Mouse (Mus musculus) lung, postnatal 36 days (tissue): ENCODE results near the gene Spata31d1a.
A peak's percentile ranks its signal among the peaks of the same experiment; 100 is the strongest.
"Not testable (repeated sequence)": the region's sequence is repeated elsewhere in the genome, so short reads cannot be mapped to it uniquely, and the experiment has no call there.

ENCODE experiments used
- DNase-seq: peaks from one replicate; pipeline ENCODE4 v3.0.0; 2022; ENCODE audit warnings: mixed read lengths

Gene Spata31d1a

DNA sequence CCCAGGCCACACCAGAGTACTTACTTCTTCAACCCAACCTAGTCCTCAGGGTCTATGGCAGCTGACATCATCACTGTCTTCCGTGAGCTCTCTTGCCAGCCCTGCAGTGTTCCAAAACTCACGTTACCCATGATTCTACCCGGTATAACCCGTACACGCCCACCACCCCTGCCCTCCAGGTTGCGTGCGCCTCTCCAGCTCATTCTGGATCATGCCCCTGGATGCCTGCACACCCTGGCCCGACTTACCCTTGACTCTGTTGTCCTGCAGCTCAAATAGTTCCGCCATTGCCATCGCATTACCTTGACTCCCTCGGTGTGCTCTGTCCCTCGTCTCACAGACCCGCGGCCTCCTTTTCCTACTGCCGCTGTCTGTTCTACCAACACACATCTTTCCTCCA lies at the start of gene Spata31d1a:
Spata31d1a (minus strand) TSS at position 101 of the 400 bp plus-strand sequence.
- DNase-seq, result no peak

- no peak for DNase-seq
Observed at GRCm38 (mm10) chr13:59756906-59757305, 46.8 kb upstream of the Spata31d1a start.

DNA sequence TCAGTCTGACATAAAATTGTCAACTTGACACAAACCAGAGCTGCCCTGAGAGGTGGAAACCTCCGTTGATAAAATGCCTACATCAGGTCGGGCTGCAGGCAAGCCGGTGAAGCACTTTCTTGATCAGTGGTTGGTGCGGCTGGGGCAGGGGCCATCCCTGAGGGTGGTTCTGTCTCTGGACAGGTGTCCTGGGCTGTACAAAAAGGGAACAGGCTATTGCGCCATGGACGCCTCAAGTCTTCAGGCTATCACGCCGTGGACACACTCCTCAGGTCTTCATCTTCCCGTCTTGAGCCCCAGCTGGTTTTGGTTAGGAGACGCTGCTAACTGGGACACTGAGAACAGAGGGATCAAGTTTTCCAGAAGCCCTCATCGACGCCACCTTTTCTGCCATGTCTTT lies 40.2 kb upstream of the Spata31d1a start:
- DNase-seq, result no peak

DNA sequence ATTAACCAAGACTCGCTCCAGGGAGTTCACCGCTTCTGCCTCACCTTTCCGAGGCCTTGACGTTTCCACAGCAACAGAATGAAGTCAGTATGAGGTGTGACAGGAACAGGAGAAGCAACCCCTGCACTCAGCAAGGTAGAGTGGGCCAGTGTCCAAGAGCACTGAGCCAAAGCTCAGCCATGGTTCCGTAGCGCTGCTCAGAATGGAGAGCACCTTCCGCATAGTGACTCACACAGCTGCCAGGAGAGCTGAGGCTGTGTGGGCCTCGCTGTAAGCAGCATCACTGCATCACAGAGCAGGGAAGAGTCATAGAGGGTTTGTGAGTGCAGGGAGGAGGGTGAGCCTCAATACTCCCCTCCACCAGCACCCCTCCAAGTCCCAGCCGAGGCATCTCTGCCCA lies 36.6 kb upstream of the Spata31d1a start, which contains the start of gene 1700014D04Rik:
1700014D04Rik (minus strand) TSS at position 42 of the 400 bp plus-strand sequence.
- no peak for DNase-seq

DNA sequence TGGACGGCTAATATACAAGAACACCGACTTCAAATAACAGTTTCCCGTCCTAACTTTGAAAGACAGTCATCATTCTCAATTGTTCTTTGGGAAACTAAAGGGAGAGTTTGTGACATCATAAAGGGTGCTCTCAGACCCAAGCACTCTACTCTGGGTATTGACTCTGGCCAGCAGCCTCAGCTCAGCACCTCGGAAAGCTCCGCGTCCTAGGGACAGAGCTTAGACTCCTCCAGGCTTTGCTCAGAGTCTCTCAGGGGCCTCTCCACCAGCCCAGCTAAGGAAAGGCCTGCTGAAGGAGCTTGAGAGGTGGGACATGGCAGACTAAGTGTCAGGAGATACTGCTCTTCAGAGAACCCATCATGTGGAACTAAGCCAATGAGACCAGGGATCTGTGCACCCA lies 36.0 kb upstream of the Spata31d1a start:
- no peak for DNase-seq

DNA sequence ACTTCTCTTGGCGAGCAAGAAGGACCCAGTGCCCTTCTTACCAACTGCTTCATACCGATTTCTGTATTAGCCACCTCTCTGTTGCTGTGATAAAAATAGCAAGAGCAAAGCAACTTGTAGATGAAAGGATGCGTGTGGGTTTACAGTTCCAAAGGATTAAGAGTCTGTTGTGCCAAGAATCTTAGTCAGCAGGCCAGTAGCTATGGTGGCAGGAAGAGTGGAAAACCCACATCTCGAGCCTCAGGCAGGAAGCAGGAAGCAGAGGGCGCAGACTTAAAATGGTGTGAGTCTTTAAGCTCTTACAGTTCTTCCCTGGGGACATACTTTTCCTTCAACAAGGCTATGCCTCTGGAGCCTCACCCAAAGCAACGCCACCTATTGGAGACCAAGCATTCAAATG lies 35.3 kb upstream of the Spata31d1a start:
- DNase-seq, result no peak

DNA sequence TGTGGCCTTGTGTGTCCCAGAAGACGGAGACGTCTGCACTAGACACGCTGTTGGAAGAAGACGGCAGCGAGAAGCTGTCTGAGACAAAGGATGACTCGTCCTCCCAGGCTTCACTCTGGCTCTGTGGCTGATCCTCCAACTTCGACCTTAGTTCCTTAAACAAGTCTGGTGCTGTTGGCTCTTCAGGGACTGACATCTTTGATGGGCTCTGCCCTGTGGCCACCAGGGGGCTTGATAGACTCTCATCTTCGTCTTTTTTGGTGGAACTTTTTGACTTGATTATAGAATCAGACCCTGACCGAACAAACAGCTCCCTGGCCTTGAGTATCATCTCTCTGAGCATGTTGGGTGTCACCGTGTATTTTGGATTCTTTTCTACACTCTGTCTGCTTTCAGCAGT lies 31.6 kb upstream of the Spata31d1a start:
- peak; percentile 31 for DNase-seq

DNA sequence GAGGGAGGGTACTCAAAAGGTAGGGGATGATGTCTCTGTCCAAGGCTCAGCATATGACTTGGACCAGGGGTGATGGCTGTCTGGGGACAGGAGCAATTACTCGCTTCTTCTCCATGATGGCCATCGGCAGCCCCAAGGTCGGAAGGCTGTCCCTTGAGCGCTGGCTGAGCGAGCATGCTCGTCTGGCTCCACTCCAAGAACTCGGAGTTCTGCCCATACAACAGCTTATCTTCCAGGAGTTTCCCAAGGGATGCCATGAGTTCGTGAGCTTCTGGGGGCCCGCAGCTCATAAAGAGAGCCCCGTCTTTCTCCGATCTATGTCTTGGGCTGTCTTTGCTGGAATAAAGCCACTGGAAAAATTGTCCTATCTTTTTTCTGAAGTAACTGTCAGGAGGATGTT lies 31.0 kb upstream of the Spata31d1a start:
- peak; percentile 40 for DNase-seq

- DNase-seq, result no peak
Observed at GRCm38 (mm10) chr13:59739397-59739796, 29.3 kb upstream of the Spata31d1a start.

GRCm38 (mm10) chr13:59738455-59738854 lies 28.3 kb upstream of the Spata31d1a start:
- no peak for DNase-seq

DNA sequence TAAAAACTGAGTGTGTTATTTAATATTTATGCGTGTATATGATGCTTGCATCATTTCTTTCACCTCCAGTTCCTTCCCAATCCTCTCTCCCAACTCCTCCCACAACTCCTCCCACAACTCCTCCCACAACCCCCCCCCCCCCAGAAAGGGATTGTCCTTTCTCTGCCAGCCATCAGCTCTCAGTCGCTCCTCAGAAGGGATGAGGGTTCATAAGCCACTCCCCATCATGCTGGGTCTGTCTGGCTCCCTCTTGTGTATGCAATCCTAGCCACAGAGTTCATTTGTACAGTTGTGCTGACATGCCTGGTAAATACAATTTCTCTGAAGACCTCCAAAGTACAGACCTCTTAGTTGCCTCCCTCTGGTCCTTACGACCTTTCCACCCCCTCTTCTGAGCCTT lies 25.1 kb upstream of the Spata31d1a start:
- DNase-seq, result peak; percentile 11

DNA sequence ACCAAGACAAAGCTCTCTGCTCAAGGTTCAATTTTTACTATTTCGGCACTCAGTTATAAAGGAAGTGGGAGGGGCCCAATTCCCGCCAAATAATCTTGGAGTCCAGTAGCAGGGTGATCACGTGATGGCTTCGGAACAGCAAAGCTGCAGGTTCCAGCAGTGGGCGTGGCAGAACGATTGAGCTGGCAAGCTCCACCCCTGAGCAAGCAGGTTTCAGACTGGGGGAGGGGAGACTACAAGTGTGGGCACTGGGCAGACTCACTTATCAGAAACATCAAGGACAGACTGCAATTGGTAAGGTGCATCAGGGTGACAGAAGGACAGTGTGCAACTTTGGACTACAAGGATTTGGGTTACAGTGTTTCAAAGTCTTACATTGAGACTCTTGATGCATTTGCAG lies 24.2 kb upstream of the Spata31d1a start:
- DNase-seq, result peak; percentile 23

DNA sequence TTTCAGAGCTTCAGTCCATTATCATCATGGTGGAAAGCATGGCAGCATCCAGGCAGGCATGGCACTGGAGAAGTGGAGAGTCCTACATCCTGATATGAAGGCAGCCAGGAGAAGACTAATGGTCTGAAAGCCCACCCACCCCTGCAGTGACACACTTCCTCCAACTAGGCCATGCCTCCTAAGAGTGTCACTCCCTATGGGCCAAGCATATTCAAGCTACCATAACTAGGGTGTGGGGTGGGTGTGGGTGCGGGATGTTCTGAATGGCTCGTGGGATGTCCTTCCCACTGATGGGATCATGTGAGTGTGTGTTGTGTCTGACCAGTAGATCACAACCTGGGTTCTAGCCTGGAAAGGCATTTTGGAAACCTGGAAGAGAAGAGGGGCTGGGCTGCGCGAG lies 23.8 kb upstream of the Spata31d1a start:
- no peak for DNase-seq

- no peak for DNase-seq
Observed at GRCm38 (mm10) chr13:59731652-59732051, 21.5 kb upstream of the Spata31d1a start, which contains the start of gene Spata31d1d. Spata31d1d (minus strand) TSS chr13:59731752.

GRCm38 (mm10) chr13:59728378-59729093 lies 18.4 kb upstream of the Spata31d1a start:
- DNase-seq, result peak; percentile 86

GRCm38 (mm10) chr13:59726139-59726867 lies 16.2 kb upstream of the Spata31d1a start:
- DNase-seq, result no peak

- not testable (repeated sequence) for DNase-seq
Observed at GRCm38 (mm10) chr13:59722089-59722488, 12.0 kb upstream of the Spata31d1a start.

DNA sequence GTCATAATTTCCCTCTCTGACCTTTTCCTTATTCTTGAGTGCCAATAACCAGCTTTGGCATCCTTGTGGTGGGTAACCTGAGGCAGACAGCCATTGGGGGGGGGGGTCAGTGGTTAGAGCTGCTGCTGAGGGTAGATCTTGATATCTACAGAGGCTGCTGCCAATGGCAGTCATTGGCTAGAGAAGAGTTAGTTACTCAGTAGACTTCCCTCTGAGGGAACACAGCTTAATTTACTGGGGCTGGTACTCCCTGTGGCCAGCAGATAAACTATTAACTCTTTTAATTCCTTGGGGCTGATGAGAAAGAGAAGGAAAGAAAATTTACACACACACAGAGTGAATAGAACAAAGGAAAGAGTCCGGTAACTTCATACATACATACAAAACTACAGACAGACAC lies 9.3 kb upstream of the Spata31d1a start:
- DNase-seq, result no peak

- DNase-seq, result peak; percentile 58
Observed at GRCm38 (mm10) chr13:59718857-59719440, 8.8 kb upstream of the Spata31d1a start.

GRCm38 (mm10) chr13:59713710-59714109 lies 3.6 kb upstream of the Spata31d1a start:
- no peak for DNase-seq

- not testable (repeated sequence) for DNase-seq
Observed at GRCm38 (mm10) chr13:59711984-59712383, 1.9 kb upstream of the Spata31d1a start, which contains the start of gene Spata31d1b. Spata31d1b (plus strand) TSS chr13:59712284.

- DNase-seq, result peak; percentile 65
Observed at GRCm38 (mm10) chr13:59704562-59704961, 5.6 kb downstream of the Spata31d1a start.

- DNase-seq, result no peak
Observed at GRCm38 (mm10) chr13:59703514-59703913, 6.6 kb downstream of the Spata31d1a start.

DNA sequence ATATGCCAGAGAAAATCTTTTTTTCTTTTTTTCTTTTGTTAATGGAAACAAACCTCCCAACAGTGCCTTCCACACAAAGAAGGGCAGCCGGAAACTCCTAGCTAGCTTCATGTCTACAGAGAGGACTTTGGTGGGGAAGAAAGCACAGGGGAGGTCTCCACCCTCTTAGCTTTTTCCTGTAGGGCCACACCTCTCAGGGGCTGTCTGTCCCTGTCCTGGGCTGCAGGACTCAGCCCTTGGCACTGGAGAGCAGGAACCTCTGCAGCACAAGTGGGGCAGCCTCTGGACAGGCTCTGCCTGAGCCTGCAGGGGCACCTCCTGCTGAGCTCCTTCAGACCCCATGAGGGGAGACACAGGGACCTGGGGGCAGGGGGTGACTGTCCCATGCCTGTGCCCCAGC lies 10.0 kb downstream of the Spata31d1a start:
- not testable (repeated sequence) for DNase-seq
